Mouse (Mus musculus) 3T3-L1 (cell line): ENCODE results near the gene Atp6v1c2.

Experiments
- DNase-seq: peaks from one replicate; pipeline ENCODE4 v3.0.0-alpha.2; 2015; ENCODE audit warnings: low read depth, low spot score

Gene Atp6v1c2

DNA sequence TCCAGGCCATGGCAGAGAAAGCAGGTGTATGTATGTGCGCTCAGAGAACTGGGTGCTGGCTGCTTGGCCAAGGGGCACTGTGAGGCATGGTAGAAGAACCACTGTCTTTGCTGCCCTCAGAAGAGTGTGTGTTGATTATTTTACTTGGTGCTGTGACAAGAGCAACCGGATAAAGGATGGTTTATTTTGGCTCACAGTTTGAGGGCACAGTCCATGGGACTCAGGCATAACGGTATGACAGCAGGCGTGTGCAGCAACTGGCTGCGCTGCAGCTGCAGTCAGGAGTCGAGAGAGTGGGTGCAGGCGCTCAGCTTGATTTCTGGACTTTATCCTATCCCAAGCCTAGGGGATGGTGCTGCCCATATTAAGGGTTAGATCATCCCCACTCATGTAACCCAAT, 70.7 kb downstream of the Atp6v1c2 start:
- no peak for DNase-seq

DNA sequence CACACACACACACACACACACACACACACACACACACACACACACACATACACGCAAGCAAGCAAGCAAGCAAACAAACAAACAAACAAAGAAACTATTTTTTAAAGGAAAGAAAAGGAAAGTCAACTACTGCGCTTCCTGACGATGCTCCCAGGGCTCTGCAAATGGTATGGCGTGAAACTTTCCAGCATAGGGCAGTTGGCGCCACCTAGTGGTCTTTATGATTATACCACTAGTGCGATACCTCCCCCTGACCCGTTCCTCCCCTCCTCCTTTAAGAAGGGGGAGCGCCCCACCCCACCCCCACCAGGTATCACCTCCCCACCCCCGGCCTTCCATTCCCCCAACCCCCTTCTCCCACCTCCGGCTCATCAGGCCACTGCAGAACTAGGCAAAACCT, 72.3 kb downstream of the Atp6v1c2 start:
- peak; percentile 83 for DNase-seq

DNA sequence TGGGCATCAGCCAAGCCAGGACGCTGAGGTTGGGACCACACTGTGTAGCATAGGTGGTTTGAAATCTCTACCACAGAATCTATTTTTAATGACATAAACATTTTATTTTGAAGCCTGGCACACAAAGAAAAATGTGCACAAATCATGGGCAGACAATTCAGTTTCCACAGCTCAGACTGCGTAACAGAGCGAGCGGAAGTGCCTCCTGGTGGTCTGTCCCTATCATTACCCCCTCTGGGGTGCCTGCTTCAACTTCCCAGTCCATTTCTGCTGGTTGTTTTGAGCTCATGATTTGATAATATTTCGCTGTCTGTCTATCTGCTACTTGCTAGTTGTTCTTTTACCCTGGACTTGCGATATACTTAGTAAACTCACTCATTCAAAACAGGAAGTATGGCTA, 73.6 kb downstream of the Atp6v1c2 start:
- DNase-seq: peak; percentile 65

DNA sequence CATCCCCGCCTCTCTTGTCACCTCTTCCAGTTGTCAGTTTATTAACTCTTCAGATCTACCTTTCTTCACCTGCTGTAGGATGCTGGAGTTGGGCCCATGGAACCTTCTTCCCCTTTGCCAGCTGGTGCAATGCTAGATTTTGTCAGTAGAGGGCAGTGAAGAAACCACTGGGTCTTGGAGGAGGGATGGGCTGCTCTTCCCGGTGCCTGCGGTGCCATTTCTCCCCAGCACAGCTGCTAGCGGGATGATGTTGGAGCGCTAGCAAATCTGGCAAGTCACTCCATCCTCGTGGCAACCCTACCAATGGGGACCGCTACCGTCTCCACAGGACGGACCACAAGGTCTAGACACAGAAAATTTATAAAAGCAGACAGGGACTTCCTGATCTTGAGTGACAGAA, 76.1 kb downstream of the Atp6v1c2 start:
- peak; percentile 37 for DNase-seq

DNA sequence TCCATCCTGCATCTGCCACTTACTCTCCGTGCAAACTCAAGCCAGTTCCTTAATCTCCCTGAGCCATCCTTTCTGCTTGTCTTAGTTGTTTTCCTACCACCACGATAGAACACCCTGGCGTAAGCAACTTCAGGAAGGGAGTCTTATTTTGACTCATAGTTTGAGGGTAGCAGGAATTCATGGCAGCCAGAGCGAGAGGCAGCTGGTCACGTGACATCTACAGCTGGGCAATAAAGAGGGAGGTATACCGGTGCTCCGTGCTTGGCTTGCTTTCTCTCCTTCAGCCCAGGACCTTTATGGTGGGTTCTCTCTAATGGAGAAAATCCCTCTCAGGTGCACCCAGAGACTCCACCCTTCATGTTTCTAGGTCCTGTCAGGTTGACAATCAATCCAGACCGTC, 78.2 kb downstream of the Atp6v1c2 start:
- DNase-seq: peak; percentile 30

DNA sequence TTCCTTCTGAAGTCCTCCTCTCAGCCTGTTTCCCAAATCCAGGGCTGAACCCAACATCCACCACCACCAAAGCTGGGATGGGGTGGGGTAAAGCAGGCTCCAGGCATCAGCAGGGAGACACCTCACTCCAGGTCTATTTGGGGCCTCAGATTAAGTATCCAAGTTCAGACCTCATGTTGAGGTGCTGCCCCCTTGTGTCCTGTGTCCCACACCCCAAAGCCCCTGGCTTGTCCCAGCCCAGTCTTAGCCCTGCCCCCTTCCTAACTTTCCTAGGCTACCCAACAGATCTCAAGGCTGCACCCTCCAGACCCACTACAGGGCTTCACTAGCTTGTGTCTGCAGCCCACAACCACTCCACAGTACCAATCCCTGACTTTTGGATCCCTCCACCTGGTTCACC, 87.1 kb downstream of the Atp6v1c2 start:
- no peak for DNase-seq

DNA sequence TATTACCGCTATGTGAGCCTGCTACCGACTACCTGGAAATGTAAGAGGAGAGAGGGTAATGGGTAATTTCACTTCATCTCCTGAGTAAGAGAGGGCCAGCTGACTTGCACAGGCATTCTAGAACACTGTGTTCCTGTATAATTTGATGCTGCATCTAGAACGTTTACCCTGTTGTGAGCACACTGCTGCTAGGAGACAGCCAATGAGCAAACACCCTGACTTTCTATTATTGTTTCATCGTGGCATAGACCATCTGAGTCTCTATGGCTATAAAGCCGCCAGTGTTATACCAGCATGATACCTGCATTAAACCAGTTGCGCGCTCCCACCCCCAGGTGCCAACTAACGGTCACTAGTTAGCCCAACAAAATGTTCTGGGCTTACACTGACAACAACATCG, 87.5 kb downstream of the Atp6v1c2 start:
- no peak for DNase-seq

DNA sequence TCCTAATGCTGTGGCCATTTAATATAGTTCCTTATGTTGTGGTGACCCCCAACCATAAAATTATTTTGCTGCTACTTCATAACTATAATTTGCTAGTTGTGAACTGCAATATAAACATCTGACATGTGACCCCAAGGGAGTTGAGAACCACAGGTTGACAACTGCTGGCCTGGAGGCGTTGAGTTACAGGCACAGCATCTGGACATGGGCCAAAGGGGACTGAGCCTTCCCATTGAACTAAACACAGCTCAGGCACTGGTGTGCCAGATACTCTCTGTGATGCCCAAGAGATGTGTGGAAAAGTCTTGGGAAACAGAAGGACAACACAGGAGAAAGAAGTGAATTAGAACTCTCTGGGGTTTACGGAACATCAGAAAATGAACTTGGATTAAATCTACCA, 88.1 kb downstream of the Atp6v1c2 start:
- DNase-seq: peak; percentile 59

DNA sequence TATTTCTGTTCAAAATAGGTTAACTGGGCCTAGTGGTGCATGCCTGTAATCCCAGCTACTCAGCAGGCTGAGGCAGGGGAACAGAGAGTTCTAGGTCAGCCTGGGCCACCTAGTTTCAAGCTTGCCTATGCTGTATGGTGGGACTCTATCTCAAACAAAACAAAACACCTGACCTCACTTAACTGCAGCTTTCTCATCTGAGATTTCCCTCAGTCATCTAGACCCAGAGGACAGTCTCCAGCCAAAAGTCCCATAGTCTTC, 89.8 kb downstream of the Atp6v1c2 start:
- no peak for DNase-seq

DNA sequence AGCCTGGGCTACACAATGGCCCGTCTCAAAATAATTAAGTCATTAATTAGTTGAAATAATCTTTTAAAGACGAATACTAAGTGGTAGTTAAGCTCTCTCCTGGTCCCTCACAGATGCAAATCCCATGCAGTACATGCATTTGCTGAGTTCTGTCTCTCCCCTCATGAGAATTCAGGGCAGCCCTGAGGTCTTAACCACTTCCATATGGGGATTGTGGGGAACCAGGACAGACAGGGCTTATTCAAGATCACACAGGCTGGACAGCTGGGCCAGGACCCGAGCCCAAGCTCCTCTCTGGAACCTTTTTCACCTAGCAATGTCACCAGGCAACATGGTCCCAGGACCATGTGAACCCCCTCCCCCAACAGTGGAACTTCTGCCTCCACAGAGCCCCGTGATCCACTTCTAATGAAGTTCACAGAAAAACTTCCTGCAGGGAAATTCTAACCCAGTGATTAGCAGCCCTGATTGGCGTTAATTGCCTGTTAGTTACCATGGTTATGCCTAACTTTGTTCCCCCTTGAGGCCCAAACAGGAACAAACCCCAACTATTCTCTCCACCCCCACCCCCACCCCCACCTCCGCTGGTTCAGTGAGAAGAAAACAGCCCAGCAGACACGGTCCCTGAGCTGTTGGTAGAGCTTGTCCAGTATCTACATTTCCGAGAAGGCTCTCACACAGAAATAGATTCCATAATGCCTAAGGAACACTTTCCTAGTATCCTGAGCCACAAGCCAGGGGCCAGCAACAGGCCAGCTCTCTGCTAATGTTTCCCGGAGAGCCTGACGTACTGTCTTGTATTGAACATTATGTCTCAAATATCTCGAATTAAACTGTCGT, 90.4 kb downstream of the Atp6v1c2 start:
- DNase-seq: peak; percentile 65

DNA sequence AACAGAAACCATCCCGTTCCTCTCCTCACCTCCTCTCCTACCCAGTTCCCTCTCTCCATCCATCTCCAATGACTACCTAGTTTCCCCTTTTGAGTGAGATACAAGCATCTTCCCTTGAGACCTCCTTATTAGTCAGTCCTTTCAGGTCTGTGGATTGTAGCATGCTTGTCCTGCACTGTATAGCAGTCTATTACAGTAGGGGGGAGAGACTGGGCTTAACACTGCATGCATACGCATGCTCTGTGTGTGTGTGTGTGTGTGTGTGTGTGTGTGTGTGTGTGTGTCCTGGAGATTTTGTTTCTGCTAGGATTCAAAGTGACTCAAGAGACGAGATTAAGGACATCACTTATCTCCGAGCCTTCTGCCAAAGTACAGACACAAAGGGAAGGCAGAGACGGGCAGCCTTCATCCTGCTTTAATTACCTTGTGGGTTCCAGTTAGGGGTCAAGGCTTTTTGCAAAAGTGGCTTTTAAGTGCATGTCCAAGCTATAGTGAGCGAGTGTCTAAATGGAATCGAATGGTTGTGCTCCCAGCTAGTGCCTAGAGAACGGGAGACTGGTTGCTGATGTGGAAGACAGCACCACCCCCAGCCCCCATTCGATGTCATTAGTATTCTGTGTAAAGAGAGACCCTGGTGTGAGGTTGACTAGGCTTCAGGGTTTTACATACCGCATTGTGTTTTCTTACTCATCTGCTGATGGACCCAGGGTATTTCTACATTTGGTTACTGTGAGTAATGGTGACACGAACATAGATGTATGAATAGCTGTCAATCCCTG, 93.4 kb downstream of the Atp6v1c2 start:
- peak; percentile 43 for DNase-seq
